In the genomic region with DNA sequence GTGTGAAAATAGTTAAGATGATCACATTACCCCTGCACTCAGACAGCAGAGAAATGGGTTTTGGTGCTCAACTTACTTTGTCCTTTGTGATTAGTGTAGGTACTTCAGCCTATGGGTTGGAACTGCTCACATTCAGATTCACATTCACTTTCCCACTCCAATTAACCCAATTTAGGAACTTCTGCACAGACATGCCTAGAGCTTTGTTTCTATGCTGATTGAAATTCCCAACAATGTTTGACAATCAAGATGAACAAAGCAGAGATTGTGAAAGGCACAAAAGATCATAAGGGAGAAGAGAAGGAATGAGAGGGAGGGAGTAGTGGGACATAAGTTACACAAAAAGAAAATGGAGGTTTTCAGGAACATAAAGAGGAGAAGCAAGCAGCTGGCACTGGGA, we compare ENCODE assay signal across 21 mouse cellular contexts.
"Had no signal": no experiment of that assay in that cellular context is flagged by ENCODE, and none has a peak within 500 bp of the region (broad histone marks: within the 10 kb centered on the region; RNA-seq: fewer than 3 reads in every experiment).

No protein-coding gene starts in this region.

- H3K9ac ChIP-seq: liver, embryonic 13.5 days; liver, embryonic 15.5 days; liver, postnatal 0 days; lung, embryonic 15.5 days; neural tube, embryonic 13.5 days; neural tube, embryonic 15.5 days; stomach, embryonic 15.5 days had no signal

- ATAC-seq: liver, postnatal 0 days; lung, postnatal 0 days; midbrain, embryonic 16.5 days had no signal

- DNase-seq: liver, embryonic 13.5 days; liver, postnatal 0 days; lung, adult 2 months; lung, postnatal 14 days; lung, postnatal 36 days; midbrain, embryonic 14.5 days; right cerebral cortex, postnatal 14 days; thymus, postnatal 14 days; thymus, postnatal 36 days had no signal

- H3K4me3 ChIP-seq: liver, embryonic 13.5 days; liver, embryonic 15.5 days; lung, embryonic 15.5 days; megakaryocyte, embryonic 14.5 days; myocyte; neural tube, embryonic 13.5 days; neural tube, embryonic 15.5 days; stomach, embryonic 15.5 days had no signal

- H3K27me3 ChIP-seq: liver, embryonic 13.5 days; liver, embryonic 15.5 days; lung, embryonic 15.5 days; megakaryocyte, embryonic 14.5 days; neural tube, embryonic 13.5 days; neural tube, embryonic 15.5 days; stomach, embryonic 15.5 days had no signal

- H3K27ac ChIP-seq: liver, embryonic 13.5 days; liver, embryonic 15.5 days; lung, embryonic 15.5 days; macrophage; neural tube, embryonic 13.5 days; neural tube, embryonic 15.5 days; stomach, embryonic 15.5 days; stomach, postnatal 0 days had no signal

- H3K4me1 ChIP-seq: liver, embryonic 13.5 days; liver, embryonic 15.5 days; lung, embryonic 15.5 days; megakaryocyte, embryonic 14.5 days; neural tube, embryonic 13.5 days; neural tube, embryonic 15.5 days; stomach, embryonic 15.5 days had no signal

- H3K9me3 ChIP-seq: liver, embryonic 13.5 days; liver, embryonic 15.5 days; lung, embryonic 15.5 days; megakaryocyte, embryonic 14.5 days; neural tube, embryonic 13.5 days; neural tube, embryonic 15.5 days; stomach, embryonic 15.5 days had no signal

- H3K36me3 ChIP-seq: liver, embryonic 13.5 days; liver, embryonic 15.5 days; lung, embryonic 15.5 days; neural tube, embryonic 13.5 days; neural tube, embryonic 15.5 days; stomach, embryonic 15.5 days had no signal

- H3K4me2 ChIP-seq: liver, embryonic 13.5 days; liver, embryonic 15.5 days; lung, embryonic 15.5 days; midbrain, embryonic 11.5 days; neural tube, embryonic 13.5 days; neural tube, embryonic 15.5 days; stomach, embryonic 15.5 days had no signal
